Mouse (Mus musculus) forebrain, embryonic 16.5 days (tissue): ENCODE data around the gene Tmem266. TPM values are rescaled to one million over a fixed set of nuclear protein-coding genes. Genes with fewer than 3 reads are reported as not detected.

Source experiments
- ATAC-seq: fragments of 200-750 bp; cut with Nextera tagmentation; 2 replicates; pipeline ENCODE4 v1.8.0; 2017; ENCODE audit warnings: mild to moderate bottlenecking, moderate library complexity
- H3K27ac ChIP-seq: fragments of 300-500 bp; sonication (generic); 2 replicates; pipeline ENCODE4 v1.5.1; 2014; ENCODE audit warnings: low read length, control low read depth
- H3K27me3 ChIP-seq: fragments of 300-500 bp; sonication (generic); replicated peaks from 2 replicates; pipeline ENCODE4 v1.6.1; 2014; ENCODE audit warnings: low read length; ENCODE audit not compliant: control insufficient read depth, insufficient read depth
- H3K36me3 ChIP-seq: fragments of 300-500 bp; sonication (generic); 2 replicates; pipeline ENCODE4 v1.6.1; 2014; ENCODE audit not compliant: control insufficient read depth, insufficient read depth
- H3K4me1 ChIP-seq: fragments of 300-500 bp; sonication (generic); replicated peaks from 2 replicates; pipeline ENCODE4 v1.6.1; 2014; ENCODE audit warnings: low read length; ENCODE audit not compliant: control insufficient read depth, insufficient read depth
- H3K4me2 ChIP-seq: fragments of 300-500 bp; sonication (generic); 2 replicates; pipeline ENCODE4 v1.6.1; 2014; ENCODE audit warnings: mild to moderate bottlenecking, low read length, control low read depth
- H3K4me3 ChIP-seq: fragments of 300-500 bp; sonication (generic); replicated peaks from 2 replicates; pipeline ENCODE4 v1.5.1; 2014; ENCODE audit warnings: mild to moderate bottlenecking, low read length, control low read depth
- H3K9ac ChIP-seq: fragments of 300-500 bp; sonication (generic); replicated peaks from 2 replicates; pipeline ENCODE4 v1.6.1; 2014; ENCODE audit warnings: low read depth, low read length, control low read depth
- H3K9me3 ChIP-seq: fragments of 300-500 bp; sonication (generic); 2 replicates; pipeline ENCODE4 v1.6.1; 2016; ENCODE audit warnings: low read length; ENCODE audit not compliant: control insufficient read depth
- WGBS: fragments of 180-500 bp; shearing (Covaris S2); extraction: QIAGEN DNeasy Blood & Tissue Kit; methylation state at CpG from one replicate; pipeline ENCODE4 v1.1.7; 2014; 5-methylcytosine and 5-hydroxymethylcytosine counted together
- polyA plus RNA-seq: library from polyadenylated mRNA; unstranded; fragments of >200 nt; fragmentation: Nextera tagmentation; extraction: Ambion mirVana; gene quantifications from 2 replicates; pipeline ENCODE4 v1.2.1, GENCODE M21; 2015

Gene Tmem266
- polyA plus RNA-seq, 1 experiment from 2014 or later: 3.0 TPM

GRCm38 (mm10) chr9:55430133-55430532, 103.4 kb downstream of the Tmem266 start:
- Histone ChIP-seq H3K4me1 (no peaks in the 10 kb centered on the region), H3K4me3 (no peak overlapping the region), H3K9ac (no peak overlapping the region), H3K27me3 (no peaks in the 10 kb centered on the region), H3K4me2 (peak overlapping the region; percentile 2; the same call in 1 of the 2 replicates), H3K36me3 (no peaks in the 10 kb centered on the region), H3K27ac (no peak overlapping the region), H3K9me3 (no peaks in the 10 kb centered on the region)
- 0 out of 2 replicates have a peak, but pooled peaks have one; percentile 21 for ATAC-seq
- 24% methylated on average over 20 of the region's 20 CpGs for WGBS

GRCm38 (mm10) chr9:55432306-55433289, 105.9 kb downstream of the Tmem266 start:
- Histone ChIP-seq H3K4me3 (no peak overlapping the region), H3K4me2 (no peak overlapping the region), H3K4me1 (no peaks in the 10 kb centered on the region), H3K27me3 (no peaks in the 10 kb centered on the region), H3K9me3 (no peaks in the 10 kb centered on the region), H3K27ac (no peak overlapping the region), H3K36me3 (no peaks in the 10 kb centered on the region), H3K9ac (no peak overlapping the region)
- 74% methylated on average over 14 of the region's 14 CpGs for WGBS
- no peak for ATAC-seq

GRCm38 (mm10) chr9:55433875-55434274, 107.2 kb downstream of the Tmem266 start:
- WGBS: 75% methylated on average over 5 of the region's 5 CpGs
- Histone ChIP-seq H3K27ac (no peak overlapping the region), H3K27me3 (no peaks in the 10 kb centered on the region), H3K36me3 (no peaks in the 10 kb centered on the region), H3K4me1 (no peaks in the 10 kb centered on the region), H3K9me3 (no peaks in the 10 kb centered on the region), H3K4me2 (no peak overlapping the region), H3K9ac (no peak overlapping the region), H3K4me3 (no peak overlapping the region)
- no peak for ATAC-seq

GRCm38 (mm10) chr9:55438433-55438832, 111.7 kb downstream of the Tmem266 start:
- H3K4me2 ChIP-seq: no peak overlapping the region
- H3K4me3 ChIP-seq: no peak overlapping the region
- no peak overlapping the region for H3K27ac ChIP-seq
- no peak for ATAC-seq
- no peaks in the 10 kb centered on the region for H3K4me1 ChIP-seq
- H3K9me3 ChIP-seq: no peaks in the 10 kb centered on the region
- no peaks in the 10 kb centered on the region for H3K36me3 ChIP-seq
- H3K9ac ChIP-seq: no peak overlapping the region
- WGBS: 71% methylated on average over 3 of the region's 3 CpGs
- no peaks in the 10 kb centered on the region for H3K27me3 ChIP-seq

- H3K27me3 ChIP-seq: no peaks in the 10 kb centered on the region
Observed at GRCm38 (mm10) chr9:55439206-55439780, 112.6 kb downstream of the Tmem266 start.

GRCm38 (mm10) chr9:55447509-55447908, 120.8 kb downstream of the Tmem266 start:
- no peak overlapping the region for H3K4me2 ChIP-seq
- no peaks in the 10 kb centered on the region for H3K27me3 ChIP-seq
- H3K4me1 ChIP-seq: no peaks in the 10 kb centered on the region
- 87% methylated on average over 4 of the region's 4 CpGs for WGBS
- H3K36me3 ChIP-seq: no peaks in the 10 kb centered on the region
- no peak overlapping the region for H3K27ac ChIP-seq
- H3K9me3 ChIP-seq: no peaks in the 10 kb centered on the region
- no peak for ATAC-seq
- H3K4me3 ChIP-seq: no peak overlapping the region
- H3K9ac ChIP-seq: no peak overlapping the region

More at GRCm38 (mm10) chr9:55439206-55439780, 112.6 kb downstream of the Tmem266 start:
- H3K27ac ChIP-seq: no peak overlapping the region
- 92% methylated on average over 5 of the region's 5 CpGs for WGBS
- H3K4me3 ChIP-seq: no peak overlapping the region
- H3K9me3 ChIP-seq: no peaks in the 10 kb centered on the region
- H3K4me2 ChIP-seq: no peak overlapping the region
- no peaks in the 10 kb centered on the region for H3K36me3 ChIP-seq
- no peak overlapping the region for H3K9ac ChIP-seq
- no peak for ATAC-seq
- H3K4me1 ChIP-seq: no peaks in the 10 kb centered on the region

- no peak for ATAC-seq
- WGBS: 71% methylated on average over 1 of the region's 1 CpGs
- no peaks in the 10 kb centered on the region for H3K27me3 ChIP-seq
- no peak overlapping the region for H3K4me2 ChIP-seq
- no peaks in the 10 kb centered on the region for H3K9me3 ChIP-seq
- H3K27ac ChIP-seq: no peak overlapping the region
- no peaks in the 10 kb centered on the region for H3K36me3 ChIP-seq
- no peak overlapping the region for H3K9ac ChIP-seq
- no peaks in the 10 kb centered on the region for H3K4me1 ChIP-seq
- no peak overlapping the region for H3K4me3 ChIP-seq
Observed at GRCm38 (mm10) chr9:55449108-55449507, 122.4 kb downstream of the Tmem266 start.

GRCm38 (mm10) chr9:55450035-55450434, 123.3 kb downstream of the Tmem266 start:
- Histone ChIP-seq H3K9ac (no peak overlapping the region), H3K4me1 (no peaks in the 10 kb centered on the region), H3K36me3 (no peaks in the 10 kb centered on the region), H3K9me3 (no peaks in the 10 kb centered on the region), H3K4me3 (no peak overlapping the region), H3K27me3 (no peaks in the 10 kb centered on the region), H3K4me2 (no peak overlapping the region), H3K27ac (no peak overlapping the region)
- ATAC-seq: no peak
- 88% methylated on average over 6 of the region's 6 CpGs for WGBS

GRCm38 (mm10) chr9:55451426-55451825, 124.7 kb downstream of the Tmem266 start:
- Histone ChIP-seq H3K9me3 (no peaks in the 10 kb centered on the region), H3K4me1 (no peaks in the 10 kb centered on the region), H3K36me3 (no peaks in the 10 kb centered on the region), H3K4me3 (no peak overlapping the region), H3K4me2 (no peak overlapping the region), H3K27ac (no peak overlapping the region), H3K9ac (no peak overlapping the region), H3K27me3 (no peaks in the 10 kb centered on the region)
- ATAC-seq: no peak
- 91% methylated on average over 3 of the region's 3 CpGs for WGBS
